Mouse (Mus musculus): ENCODE results near the gene Ufc1. TPM values are rescaled to one million over a fixed set of nuclear protein-coding genes. Genes with fewer than 3 reads are reported as not detected.

The Ufc1 gene
- polyA plus RNA-seq, 1 experiment = 11.1 TPM

GRCm38 (mm10) chr1:171256095-171256818 lies 38.6 kb downstream of the Ufc1 start:
- H3K36me3 ChIP-seq (ENCODE audit: control insufficient read depth, insufficient read depth, low read length) = no peaks in the 10 kb centered on the region
- no peaks in the 10 kb centered on the region for H3K4me1 ChIP-seq (ENCODE audit: control insufficient read depth, insufficient read depth, insufficient read length)
- 0 out of 2 replicates have a peak, but pooled peaks cover 2% of the 10 kb centered on the region for H3K27me3 ChIP-seq (ENCODE audit: control insufficient read depth, insufficient read depth, low read length)
- no peak for DNase-seq (ENCODE audit: low read depth in 1 of 2, low spot score in 2 of 2)
- no peak overlapping the region for H3K27ac ChIP-seq (ENCODE audit: insufficient read depth, low read length)
- no peak for TF ChIP-seq CTCF (IDR thresholded peaks at IDR 0.05; ENCODE audit: extremely low read depth, insufficient read depth, insufficient read length, insufficient replicate concordance)
- no peak for TF ChIP-seq POLR2A (IDR thresholded peaks at IDR 0.05; ENCODE audit: low read depth, low read length)
- 92% methylated on average over 24 of the region's 24 CpGs for WGBS
- H3K4me3 ChIP-seq (ENCODE audit: extremely low read depth, insufficient read depth, insufficient read length) = no peak overlapping the region

GRCm38 (mm10) chr1:171252415-171252814 lies 42.4 kb downstream of the Ufc1 start:
- no peaks in the 10 kb centered on the region for H3K4me1 ChIP-seq (ENCODE audit: control insufficient read depth, insufficient read depth, insufficient read length)
- no peak overlapping the region for H3K4me3 ChIP-seq (ENCODE audit: extremely low read depth, insufficient read depth, insufficient read length)
- WGBS = 87% methylated on average over 17 of the region's 17 CpGs
- 0 out of 2 replicates have a peak, but pooled peaks cover 1% of the 10 kb centered on the region for H3K27me3 ChIP-seq (ENCODE audit: control insufficient read depth, insufficient read depth, low read length)
- no peak for DNase-seq (ENCODE audit: low read depth in 1 of 2, low spot score in 2 of 2)
- TF ChIP-seq CTCF (IDR thresholded peaks at IDR 0.05; ENCODE audit: extremely low read depth, insufficient read depth, insufficient read length, insufficient replicate concordance) (no peak), POLR2A (IDR thresholded peaks at IDR 0.05; ENCODE audit: low read depth, low read length) (no peak)
- no peak overlapping the region for H3K27ac ChIP-seq (ENCODE audit: insufficient read depth, low read length)
- no peaks in the 10 kb centered on the region for H3K36me3 ChIP-seq (ENCODE audit: control insufficient read depth, insufficient read depth, low read length)

GRCm38 (mm10) chr1:171251594-171252324 lies 43.1 kb downstream of the Ufc1 start:
- Histone ChIP-seq H3K27ac (ENCODE audit: insufficient read depth, low read length) (no peak overlapping the region), H3K4me3 (ENCODE audit: extremely low read depth, insufficient read depth, insufficient read length) (no peak overlapping the region), H3K27me3 (ENCODE audit: control insufficient read depth, insufficient read depth, low read length) (0 out of 2 replicates have a peak, but pooled peaks cover 1% of the 10 kb centered on the region), H3K36me3 (ENCODE audit: control insufficient read depth, insufficient read depth, low read length) (no peaks in the 10 kb centered on the region), H3K4me1 (ENCODE audit: control insufficient read depth, insufficient read depth, insufficient read length) (no peaks in the 10 kb centered on the region)
- DNase-seq (ENCODE audit: low read depth in 1 of 2, low spot score in 2 of 2) = no peak
- 36% methylated on average over 13 of the region's 13 CpGs for WGBS
- TF ChIP-seq POLR2A (IDR thresholded peaks at IDR 0.05; ENCODE audit: low read depth, low read length) (no peak), CTCF (IDR thresholded peaks at IDR 0.05; ENCODE audit: extremely low read depth, insufficient read depth, insufficient read length, insufficient replicate concordance) (no peak)

- no peak within 1 kb of the TSS for H3K27ac ChIP-seq (ENCODE audit: insufficient read depth, low read length)
- TF ChIP-seq POLR2A (IDR thresholded peaks at IDR 0.05; ENCODE audit: low read depth, low read length) (no peak), CTCF (IDR thresholded peaks at IDR 0.05; ENCODE audit: extremely low read depth, insufficient read depth, insufficient read length, insufficient replicate concordance) (no peak)
- no peaks in the 10 kb centered on the region for H3K36me3 ChIP-seq (ENCODE audit: control insufficient read depth, insufficient read depth, low read length)
- no peak within 1 kb of the TSS for H3K4me3 ChIP-seq (ENCODE audit: extremely low read depth, insufficient read depth, insufficient read length)
- 69% methylated on average over 26 of the region's 26 CpGs for WGBS
- no peak for DNase-seq (ENCODE audit: low read depth in 1 of 2, low spot score in 2 of 2)
- peaks cover 4% of the 10 kb centered on the region; the same call in 1 of the 2 replicates for H3K4me1 ChIP-seq (ENCODE audit: control insufficient read depth, insufficient read depth, insufficient read length)
- 0 out of 2 replicates have a peak, but pooled peaks cover 1% of the 10 kb centered on the region for H3K27me3 ChIP-seq (ENCODE audit: control insufficient read depth, insufficient read depth, low read length)
Observed at GRCm38 (mm10) chr1:171250680-171251593, 43.9 kb downstream of the Ufc1 start, which contains the start of gene Ndufs2. Gene Ndufs2 (minus strand): TSS chr1:171251388.

GRCm38 (mm10) chr1:171249913-171250600 lies 44.8 kb downstream of the Ufc1 start, which contains the start of gene Adamts4:
Gene Adamts4 (plus strand): TSS chr1:171250421.
- H3K27me3 ChIP-seq (ENCODE audit: control insufficient read depth, insufficient read depth, low read length) = 0 out of 2 replicates have a peak, but pooled peaks cover 1% of the 10 kb centered on the region
- no peak within 1 kb of the TSS for H3K27ac ChIP-seq (ENCODE audit: insufficient read depth, low read length)
- no peak for TF ChIP-seq CTCF (IDR thresholded peaks at IDR 0.05; ENCODE audit: extremely low read depth, insufficient read depth, insufficient read length, insufficient replicate concordance)
- WGBS = 30% methylated on average over 5 of the region's 5 CpGs
- H3K4me1 ChIP-seq (ENCODE audit: control insufficient read depth, insufficient read depth, insufficient read length) = peaks cover 4% of the 10 kb centered on the region; the same call in 1 of the 2 replicates
- H3K4me3 ChIP-seq (ENCODE audit: extremely low read depth, insufficient read depth, insufficient read length) = no peak within 1 kb of the TSS
- DNase-seq (ENCODE audit: low read depth in 1 of 2, low spot score in 2 of 2) = no peak
- no peaks in the 10 kb centered on the region for H3K36me3 ChIP-seq (ENCODE audit: control insufficient read depth, insufficient read depth, low read length)

All from spleen, adult 2 months (tissue).